Mouse (Mus musculus): ENCODE results near the gene Map2k6.

Gene Map2k6

DNA sequence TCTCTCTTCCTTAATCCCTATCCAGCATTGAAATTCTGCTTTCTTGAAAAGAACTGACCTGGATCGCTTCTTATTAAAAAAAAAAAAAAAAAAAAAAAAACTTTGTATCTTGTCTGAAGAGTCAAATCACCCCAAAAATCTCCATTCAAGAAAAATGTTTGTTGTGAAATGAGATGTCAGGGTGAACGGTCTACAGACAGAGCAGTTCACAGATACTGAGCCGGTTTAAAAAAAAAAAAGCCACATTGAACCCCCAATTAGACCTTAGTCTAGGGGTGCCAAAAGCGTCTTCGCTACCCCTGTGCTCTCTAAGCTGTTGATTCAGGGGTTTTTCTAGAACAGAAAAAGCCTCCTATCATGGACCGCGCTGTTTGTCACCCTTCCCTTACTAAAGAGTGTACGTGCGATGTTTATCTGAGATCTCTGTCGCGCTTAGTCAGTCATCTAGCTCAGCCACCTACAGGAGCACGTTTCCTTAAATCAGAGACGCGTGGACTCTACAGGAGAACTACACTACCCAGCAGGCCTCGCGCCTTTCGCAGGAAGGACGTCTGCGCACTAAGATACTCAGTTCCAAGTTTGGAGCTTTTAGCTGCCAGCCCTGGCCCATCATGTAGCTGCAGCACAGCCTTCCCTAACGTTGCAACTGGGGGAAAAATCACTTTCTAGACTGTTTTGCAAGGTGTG is at the start of gene Map2k6:
TSS of gene Map2k6 (plus strand) at position 570 of the 687 bp plus-strand sequence.
- DNase-seq (ENCODE audit: low read depth, low spot score), result peak; percentile 93

DNA sequence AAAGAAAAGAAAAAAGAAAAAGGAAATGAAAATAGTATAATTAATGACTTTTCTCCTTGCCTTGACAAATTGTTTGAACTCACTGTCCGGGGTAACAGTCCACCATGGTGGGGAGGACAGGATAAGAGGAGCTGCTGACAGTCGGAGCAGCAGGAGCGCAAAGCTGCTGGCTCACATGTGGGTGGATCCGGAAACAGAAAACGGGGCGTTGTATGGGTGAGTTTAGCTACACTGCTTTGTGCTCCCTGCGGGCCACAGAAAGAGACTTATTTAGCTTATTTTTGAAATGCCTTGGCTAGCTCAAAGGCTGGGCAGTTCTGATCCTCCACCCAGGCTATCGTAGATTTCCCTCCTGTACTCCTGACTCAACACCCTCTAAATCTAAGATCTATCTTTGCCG is 44.7 kb upstream of the Map2k6 start:
- DNase-seq (ENCODE audit: low read depth, low spot score), result no peak

DNA sequence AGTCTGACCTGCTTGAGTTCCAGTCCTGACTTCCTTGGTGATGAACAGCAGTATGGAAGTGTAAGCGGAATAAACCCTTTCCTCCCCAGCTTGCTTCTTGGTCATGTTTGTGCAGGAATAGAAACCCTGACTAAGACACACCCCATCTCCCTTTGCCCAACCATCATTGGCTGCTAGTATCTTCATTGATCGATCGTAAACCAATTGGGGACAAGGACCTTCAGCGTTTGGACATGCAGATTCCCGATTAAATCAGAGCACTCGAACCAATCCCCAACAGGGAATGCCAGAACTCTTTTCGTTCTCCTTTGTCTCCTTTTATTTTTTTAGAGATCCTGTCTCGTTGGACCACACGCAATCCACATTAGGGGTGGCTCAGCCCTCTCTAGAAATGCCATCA is 43.8 kb upstream of the Map2k6 start:
- DNase-seq (ENCODE audit: low read depth, low spot score), result peak; percentile 75

DNA sequence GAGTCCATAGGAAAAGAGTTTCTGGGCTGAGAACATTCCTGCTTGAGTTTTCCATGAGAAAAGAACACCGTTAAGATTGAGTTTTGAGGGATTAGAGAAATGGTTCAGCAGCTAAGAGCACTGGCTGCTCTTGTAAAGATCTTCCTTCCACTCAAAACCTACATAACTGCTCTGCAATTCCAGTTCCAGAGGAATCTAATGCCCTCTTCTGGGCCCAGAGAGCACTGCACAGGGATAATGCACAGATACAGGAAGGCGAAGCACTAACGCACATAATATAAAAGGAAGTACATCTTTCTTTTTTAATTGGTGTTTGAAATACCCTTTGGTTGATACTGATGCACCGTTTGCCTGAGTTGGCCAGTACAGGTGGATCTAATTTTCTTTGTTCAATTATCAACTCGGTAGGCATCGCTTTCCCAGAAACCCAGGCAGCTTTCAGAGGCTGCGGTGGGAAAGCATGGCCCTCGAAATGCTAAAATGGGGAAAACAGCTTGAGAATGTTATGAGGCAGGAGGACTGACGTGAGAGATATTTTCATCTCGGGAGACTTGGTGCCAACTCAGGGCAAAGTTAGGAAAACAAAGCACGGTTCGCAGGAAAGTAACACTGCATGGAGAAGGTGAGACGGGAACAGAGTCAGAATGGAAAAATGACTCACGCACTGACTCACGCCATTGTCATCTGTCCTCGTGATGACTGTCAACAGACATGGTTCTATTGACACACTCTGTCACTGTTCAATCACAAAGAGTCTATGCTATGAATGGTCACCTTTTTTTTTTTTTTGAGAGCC is 41.0 kb upstream of the Map2k6 start:
- peak; percentile 72 for DNase-seq (ENCODE audit: low read depth, low spot score)

DNA sequence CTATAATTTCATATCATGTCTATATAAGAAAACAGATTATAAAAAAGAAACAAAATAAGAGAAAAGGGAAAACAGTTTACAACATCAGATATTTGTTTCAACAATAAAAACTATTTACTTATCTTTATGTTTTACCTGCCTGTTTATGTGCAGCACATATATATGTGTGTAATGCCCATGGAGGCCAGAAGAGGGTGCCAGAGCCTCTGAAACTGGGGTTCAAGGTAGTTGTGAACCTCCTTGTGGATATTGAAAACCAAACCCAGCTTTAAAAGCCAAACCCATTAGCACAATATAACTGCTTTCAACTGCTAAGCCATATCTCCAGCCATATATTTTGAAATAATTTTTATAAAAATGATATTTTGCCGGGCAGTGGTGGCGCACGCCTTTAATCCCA is 33.9 kb upstream of the Map2k6 start:
- peak; percentile 75 for DNase-seq (ENCODE audit: low read depth, low spot score)

DNA sequence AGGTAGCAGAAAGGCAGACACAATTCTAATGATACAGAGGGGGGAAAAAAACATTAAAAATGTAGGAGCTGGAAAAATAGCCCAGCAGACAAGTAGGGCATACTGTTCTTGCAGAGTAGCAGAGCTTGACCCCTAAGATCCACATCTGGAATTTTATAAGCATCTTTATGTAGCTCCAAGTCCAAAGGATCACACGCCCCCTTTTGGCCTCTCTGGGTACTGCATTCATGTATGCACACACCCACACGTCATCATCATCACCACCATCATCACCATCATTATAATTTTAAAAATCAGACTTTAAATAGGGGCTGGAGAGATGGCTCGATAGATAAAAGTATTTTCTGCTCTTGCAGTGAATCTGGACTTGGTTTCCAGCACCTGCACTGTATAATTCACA is 32.0 kb upstream of the Map2k6 start:
- peak; percentile 70 for DNase-seq (ENCODE audit: low read depth, low spot score)

DNA sequence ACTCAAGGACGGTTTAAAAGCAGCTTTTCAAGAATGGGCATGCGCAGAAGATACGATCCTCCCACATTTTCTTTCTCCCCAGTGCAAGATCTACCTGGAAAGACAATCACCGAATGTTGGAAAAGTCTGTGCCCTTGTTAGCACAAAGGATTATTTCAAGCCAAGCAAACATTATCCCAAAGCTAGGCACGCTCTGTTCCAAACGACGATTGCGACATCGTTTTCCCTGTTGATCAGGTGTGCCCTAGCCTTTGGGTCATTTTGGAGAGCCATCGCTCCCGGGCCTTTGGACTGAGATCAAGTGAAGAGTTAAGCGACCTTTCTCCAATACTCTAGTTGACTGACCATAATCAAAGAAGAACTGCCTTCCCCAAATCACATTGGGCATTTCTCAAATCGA is 31.3 kb upstream of the Map2k6 start:
- DNase-seq (ENCODE audit: low read depth, low spot score), result no peak

DNA sequence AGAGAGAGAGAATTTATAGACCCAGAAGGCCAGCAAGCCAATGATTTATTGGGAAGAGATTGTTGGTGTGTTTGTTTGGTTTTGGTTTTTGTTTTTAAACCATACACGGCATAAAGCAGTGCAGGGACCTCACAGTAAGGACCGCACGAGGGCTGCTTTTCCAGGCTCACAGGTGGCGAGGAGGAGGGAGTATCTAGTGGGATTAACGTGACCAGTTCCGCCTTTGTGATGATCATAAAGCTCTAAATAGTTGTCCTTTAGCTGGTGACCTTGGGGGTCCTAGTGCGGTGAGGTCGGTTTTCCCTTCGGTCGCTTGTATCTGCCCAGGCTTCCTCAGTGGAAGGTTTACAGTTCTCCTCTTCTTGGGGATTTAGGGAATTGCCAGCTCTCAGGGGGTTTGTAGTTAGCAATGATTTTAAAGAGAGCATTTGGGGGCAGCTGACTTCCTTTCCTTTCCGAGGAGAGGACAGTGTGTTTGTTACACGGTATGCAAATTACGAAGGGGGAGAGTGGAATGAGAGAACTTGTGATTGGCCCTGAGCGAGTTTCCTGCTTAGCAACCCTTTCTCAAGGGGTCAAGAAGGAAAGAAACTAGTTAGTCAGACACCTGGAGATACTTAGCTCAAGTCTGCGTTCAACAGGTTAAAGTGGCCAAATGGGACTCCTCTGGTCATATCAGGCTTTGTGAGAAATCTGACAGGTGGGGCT is 29.5 kb upstream of the Map2k6 start:
- DNase-seq (ENCODE audit: low read depth, low spot score), result no peak

DNA sequence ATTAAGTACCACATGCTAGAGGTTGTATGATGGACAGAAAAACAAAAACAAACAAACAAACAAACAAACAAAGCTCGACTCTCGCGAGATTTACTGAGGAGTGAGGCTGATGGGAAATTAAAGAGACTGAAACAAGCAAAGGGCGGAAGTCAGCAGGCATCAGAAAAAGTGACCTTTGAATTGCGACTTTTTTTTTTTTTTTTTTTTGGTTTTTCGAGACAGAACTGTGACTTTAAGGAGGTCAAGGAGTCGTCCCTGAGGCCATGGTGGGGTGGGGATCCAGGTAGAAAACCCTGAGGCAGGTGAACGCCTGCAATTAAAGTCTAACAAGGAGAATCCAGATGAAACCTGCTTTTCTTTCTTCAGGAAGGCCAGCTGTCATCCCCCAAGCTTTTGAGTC is 27.1 kb upstream of the Map2k6 start:
- peak; percentile 75 for DNase-seq (ENCODE audit: low read depth, low spot score)

DNA sequence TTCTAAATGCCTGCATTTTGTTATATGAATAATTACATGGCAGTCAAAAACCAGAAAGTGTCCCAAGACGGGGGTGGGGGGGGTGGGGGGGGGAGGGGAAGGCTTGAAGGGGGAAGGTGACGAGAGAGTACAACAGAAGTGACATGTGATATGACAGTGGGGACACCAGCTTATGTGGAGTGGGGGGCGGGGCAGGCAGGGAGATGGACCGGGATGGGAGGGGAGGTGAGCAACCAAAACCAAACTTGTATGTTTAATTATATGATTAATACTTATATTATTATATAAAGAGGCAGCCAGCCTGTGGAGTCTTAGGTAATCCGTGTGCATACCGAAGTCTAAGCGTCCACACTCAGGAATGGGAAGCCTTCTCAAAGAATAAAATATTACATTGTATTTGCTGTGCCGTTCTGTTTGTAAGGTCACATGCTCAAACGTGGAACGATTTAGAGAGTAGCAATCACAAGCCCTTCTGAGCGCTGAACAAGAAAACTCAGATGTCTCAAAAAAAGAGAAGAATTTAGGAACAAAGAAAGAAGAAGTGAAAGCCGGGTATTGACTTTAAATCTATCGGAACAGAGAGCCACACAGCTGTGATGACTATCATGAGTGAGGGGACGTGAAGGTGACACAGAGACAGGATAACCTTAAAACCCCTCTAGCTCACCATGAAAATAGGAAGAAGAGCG is 26.5 kb upstream of the Map2k6 start:
- DNase-seq (ENCODE audit: low read depth, low spot score), result no peak

DNA sequence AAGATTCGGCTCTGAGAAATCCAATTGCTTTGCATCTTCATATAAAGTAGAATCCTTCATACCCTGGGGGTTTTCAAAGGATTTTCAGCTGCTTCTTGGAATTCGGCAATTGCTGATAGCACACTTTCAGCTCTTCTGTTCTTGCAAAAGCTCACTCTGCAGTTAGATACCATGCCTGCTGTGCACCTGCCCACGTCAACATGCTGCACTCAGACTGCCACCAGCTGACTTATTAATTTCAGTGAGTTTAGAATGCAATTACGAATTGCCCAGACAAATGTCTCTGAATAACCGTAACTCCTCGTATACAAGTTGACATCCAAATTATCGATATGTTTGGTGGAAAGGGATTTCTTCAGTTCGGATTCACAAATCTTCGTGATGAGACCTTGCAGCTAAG is 24.9 kb upstream of the Map2k6 start:
- no peak for DNase-seq (ENCODE audit: low read depth, low spot score)

DNA sequence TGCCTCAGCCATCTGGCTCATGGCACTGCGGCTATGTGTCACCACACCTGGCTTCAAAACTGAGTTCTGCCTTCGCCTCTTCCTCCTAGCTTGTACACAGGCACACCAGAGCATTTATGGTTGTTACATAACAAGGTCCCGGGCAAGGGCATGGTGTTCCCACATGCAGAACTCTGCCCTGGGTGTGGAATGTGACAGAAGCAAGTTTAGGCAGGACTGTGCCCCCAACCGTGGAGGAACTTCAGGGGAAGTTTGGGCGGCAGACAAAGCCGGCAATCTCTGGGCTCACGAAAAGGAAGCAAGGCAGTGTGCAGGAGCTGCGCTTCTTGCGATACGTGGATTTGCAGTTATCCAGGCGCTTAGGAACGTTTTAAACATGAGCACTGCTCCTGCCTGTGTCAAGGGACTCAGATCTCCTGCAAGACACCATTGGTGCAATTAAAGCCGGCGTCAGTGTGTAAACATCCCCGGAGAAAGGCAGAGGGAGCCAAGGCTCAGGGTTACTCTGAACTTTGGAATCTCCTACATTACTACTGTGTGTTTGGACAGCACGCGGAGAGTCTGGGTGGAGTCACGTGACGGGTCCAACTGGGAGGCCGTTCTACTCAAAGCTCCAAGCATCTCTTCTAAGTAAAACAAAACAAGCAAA is 19.1 kb upstream of the Map2k6 start:
- DNase-seq (ENCODE audit: low read depth, low spot score), result peak; percentile 83

DNA sequence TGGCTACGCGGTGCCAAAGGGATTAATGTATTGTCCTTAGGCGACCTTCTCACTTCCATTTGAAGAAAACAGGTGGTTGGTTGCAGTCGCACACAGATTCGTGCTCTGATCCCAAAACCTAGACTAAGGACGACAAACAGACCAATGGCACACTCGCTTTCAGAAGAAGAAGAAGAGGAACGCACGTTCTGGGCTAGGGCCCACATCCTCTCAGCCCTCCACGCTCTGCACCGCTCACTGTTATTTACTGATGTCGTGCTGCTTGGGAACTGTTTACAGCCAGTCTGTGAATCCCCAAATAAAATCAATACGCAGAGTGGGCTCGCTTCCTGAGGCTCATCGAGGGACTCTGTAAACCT is 18.6 kb upstream of the Map2k6 start:
- DNase-seq (ENCODE audit: low read depth, low spot score), result no peak

DNA sequence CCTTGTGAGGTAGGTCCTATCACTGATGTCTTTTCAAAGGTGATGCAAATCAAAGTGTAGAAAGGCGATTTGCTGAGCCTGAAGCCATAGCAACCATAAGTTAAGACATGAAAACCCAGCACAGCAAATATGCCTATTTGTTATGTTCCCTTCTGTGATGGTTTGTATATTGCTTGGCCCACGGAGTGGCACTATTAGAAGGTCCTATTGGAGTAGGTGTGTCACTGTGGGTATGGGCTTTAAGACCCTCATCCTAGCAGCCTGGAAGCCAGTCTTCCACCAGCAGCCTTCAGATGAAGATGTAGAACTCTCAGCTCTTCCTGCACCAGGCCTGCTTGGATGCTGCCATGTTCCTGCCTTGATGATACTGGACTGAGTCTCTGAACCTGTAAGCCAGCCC is 13.4 kb upstream of the Map2k6 start:
- no peak for DNase-seq (ENCODE audit: low read depth, low spot score)

DNA sequence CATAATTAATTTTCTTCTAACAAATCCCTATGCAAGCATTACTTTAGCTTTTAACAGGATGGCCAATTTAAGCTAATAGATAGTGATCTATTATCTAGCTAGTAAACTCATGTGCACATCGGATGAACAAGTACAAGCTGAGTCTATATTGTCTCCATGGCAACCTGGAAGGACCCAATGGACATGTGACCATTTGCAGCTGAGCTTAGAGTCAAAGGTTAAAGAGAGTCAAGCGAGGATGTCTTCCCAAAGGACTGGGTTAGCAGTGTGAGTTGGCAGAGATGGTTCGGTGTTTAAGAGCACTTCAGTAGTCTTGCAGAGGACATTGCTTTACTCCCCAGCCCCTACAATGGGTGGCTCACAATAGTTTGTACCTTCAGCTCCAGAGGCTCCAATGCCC is 6.2 kb upstream of the Map2k6 start:
- no peak for DNase-seq (ENCODE audit: low read depth, low spot score)

DNA sequence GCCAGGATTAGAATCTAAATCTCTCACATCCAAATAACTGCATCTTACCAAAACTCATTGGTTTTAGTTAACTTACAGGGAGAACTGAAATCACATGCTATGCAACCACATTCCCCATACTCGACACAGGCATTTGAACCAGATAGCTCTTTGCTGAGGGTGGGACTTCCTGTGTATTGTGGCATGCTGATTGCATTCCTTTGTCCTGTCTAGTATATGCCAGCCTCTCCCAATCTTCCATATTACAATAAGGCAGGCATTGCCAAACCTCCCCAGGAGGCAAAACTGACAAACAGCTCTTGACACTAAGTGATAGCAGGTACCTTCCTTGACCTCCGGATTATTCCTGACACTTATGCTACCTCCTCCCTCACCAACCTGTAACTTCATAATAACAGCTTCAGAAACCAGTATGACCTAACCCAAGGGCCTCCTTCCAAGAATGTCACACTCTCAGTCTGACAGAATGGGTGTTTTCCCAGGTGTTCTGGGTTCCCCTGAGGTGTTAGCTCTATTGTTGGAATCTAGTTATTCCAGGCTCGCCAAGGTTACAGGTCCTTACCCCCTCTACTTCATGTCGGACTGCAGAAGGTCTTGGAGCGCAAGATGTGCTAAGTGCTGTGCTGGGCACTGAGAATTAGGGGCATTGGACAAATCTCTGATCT is 4.0 kb upstream of the Map2k6 start:
- no peak for DNase-seq (ENCODE audit: low read depth, low spot score)

DNA sequence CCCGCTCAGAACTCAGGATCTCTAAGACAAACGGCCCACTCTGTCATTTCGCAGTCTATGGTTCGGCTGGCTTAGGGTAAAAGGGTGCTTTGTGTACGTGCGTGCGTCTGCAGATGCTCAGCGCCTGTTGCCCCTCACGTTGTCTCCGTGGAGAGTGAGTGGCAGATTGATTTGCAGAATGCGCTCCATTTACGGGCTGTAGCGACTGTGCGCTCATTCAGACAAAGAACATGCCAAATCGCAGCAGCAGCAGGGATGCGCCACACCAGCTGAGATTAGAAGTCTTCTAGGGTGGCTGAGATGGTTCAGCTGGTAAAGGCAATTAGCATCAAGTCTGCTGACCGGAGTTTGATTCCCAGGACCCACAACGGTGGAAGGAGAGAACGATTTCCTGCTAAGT is 2.8 kb upstream of the Map2k6 start:
- DNase-seq (ENCODE audit: low read depth, low spot score), result no peak

DNA sequence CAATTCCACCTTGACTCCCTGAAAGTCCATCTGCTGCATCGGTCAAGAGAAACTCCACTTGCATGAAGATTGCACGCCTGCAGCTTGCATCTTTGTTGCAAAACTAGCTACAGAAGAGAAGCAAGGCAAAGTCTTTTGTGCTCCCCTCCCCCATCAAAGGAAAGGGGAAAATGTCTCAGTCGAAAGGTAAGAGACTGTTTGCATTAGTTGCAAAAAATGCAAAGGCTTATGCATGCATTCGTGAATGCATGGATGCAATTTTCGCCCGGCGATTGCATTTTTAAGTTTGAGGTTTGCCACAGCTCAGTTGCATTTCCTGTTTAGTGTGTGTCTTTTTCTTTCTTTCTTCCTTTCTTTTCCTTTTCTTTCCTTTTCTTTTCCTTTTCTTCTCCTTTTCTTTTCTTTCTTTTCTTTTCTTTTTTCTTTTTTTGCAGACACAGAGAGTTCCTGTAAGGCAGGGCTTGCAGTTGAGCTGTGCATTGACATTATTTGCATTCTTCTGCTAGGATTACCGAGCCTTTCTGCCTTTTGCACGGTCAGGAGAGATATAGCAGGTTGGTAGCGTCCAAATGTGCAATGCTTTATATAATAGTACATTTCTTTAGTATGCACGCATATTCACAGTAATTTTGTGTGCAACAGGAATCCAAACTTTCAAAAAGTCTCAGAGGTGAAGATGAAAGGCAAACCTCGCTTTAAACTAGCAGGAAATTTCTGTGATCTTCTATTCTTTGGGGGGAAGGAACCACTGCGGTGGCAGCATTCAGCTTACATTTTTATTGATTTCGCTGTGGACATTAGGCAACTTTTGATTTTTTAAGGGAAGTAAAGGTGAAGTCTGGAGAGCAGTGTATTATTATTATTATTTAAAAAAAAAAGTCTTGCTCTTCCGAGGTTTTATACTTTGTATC is 573 bp downstream of the Map2k6 start:
- no peak for DNase-seq (ENCODE audit: low read depth, low spot score)

DNA sequence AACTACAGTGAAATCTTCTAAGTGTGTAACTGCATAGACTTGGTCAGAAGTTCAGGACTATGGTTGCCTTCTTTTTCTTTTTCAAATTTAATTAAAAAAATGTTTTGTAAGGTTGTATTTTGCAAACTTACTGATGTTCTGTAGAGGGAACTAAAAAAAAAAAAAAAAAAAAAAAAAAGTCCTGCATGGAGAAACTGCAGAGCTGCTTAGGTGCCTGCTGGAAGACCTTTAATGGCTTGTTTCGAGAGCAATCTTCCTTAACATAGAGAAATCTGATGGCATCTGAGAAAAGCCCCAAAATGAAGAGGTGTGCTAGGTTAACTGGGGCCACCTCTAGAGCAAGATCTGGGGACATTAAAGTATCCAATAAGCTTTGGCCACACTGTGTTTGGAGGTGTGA is 1.4 kb downstream of the Map2k6 start:
- no peak for DNase-seq (ENCODE audit: low read depth, low spot score)

DNA sequence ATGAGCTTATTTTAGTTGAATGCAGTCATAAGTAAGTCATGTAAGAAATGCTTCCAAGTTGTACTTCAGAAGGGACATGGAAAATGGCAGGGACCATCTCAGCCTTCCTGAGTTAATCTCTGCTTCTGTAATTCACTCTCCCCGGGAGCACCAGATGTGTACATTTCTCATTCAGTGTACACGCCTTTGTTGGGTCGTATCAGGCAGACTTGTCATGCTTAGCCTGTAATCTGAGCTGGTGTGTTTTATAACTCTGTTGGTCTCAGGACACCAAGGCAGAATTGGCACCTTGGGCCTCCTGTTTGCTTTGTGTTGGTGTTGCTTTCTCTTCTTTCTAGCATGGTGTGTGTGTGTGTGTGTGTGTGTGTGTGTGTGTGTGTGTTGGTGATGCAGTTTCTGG is 3.7 kb downstream of the Map2k6 start:
- DNase-seq (ENCODE audit: low read depth, low spot score), result no peak
